Mouse (Mus musculus) macrophage (primary cell): ENCODE data around the gene Fam180a. TPM values are rescaled to one million over a fixed set of nuclear protein-coding genes. Genes with fewer than 3 reads are reported as not detected.

Experiments
- polyA plus RNA-seq: library from polyadenylated mRNA; stranded (reverse); fragments of 250-400 nt; gene quantifications from 3 replicates; pipeline ENCODE4 v1.2.4, GENCODE M21; 2018; ENCODE audit warnings: inconsistent platforms

The Fam180a gene
- polyA plus RNA-seq, 1 experiment from 2014 or later: not detected

Other genes with a start within 250 kb of the Fam180a start
- gene Cnot4, start 192.4 kb downstream of the Fam180a start, polyA plus RNA-seq: 15.1 to 41.6 TPM (median 19.7 TPM) in 3 replicates
- gene Nup205, start 148.7 kb downstream of the Fam180a start, polyA plus RNA-seq: 16.6 to 30.2 TPM (median 17.1 TPM) in 3 replicates
- gene Slc13a4, start 18.0 kb downstream of the Fam180a start, polyA plus RNA-seq: not detected in 3 replicates
- gene Mtpn, start 213.7 kb upstream of the Fam180a start, polyA plus RNA-seq: 153 to 249 TPM (median 226 TPM) in 3 replicates